Mouse (Mus musculus): ENCODE results near the gene Smpdl3b.
"Not testable (repeated sequence)": the region's sequence is repeated elsewhere in the genome, so short reads cannot be mapped to it uniquely, and the experiment has no call there.

GRCm38 (mm10) chr4:132798666-132799065 is 41.6 kb upstream of the Smpdl3b start:
- not testable (repeated sequence) for TF ChIP-seq CTCF (IDR thresholded peaks at IDR 0.05; ENCODE audit: low read depth, low read length); POLR2A (IDR thresholded peaks at IDR 0.05; ENCODE audit: extremely low read depth, insufficient read depth, low read length)
